Mouse (Mus musculus) spleen, postnatal 4 days (tissue): ENCODE results near the gene Apoh.
A peak's percentile ranks its signal among the peaks of the same experiment; 100 is the strongest.

Experiments
- DNase-seq, 2 experiments: peaks; one replicate each; pipeline ENCODE4 v3.0.0; 2022; ENCODE audit warnings: low spot score in 2 of 2

Gene Apoh

GRCm38 (mm10) chr11:108382664-108383063, 39.5 kb downstream of the Apoh start:
- no peak for DNase-seq

- DNase-seq = no peak
These were observed 41.9 kb downstream of the Apoh start for GRCm38 (mm10) chr11:108384920-108385665.

DNA sequence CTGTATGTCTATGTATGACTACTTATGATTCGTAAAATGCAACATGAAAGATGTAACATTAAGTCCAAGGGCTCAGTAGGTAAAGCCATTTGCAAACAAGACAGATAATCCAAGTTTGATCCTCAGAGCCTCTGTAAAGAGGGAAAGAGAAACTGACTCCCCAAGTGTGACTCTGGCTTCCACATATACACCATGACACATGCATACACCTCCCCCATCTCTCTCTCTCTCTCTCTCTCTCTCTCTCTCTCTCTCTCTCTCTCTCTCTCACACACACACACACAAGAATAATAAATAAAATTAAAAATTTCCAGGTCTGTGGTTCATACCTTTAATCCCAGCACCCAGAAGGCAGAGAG, 42.5 kb downstream of the Apoh start:
- DNase-seq = no peak

DNA sequence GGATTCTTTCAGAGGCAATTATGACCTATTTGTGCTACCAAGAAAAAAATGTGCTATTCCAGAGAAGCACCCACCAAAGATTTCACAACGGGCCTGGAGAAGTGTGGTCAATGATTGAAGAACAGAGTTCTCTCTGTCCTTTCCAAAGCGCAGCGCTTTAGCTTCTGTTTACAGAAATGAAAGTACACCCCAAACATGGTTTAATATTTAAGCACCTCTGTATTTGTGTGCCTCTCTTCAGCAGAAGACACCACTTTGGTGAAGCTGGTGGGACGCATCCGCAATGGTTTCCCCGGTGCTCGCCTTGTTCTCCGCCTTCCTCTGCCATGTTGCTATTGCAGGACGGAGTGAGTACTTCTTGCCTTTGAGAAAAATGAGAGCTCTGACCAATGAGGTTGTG, 51.9 kb downstream of the Apoh start:
- DNase-seq = no peak

DNA sequence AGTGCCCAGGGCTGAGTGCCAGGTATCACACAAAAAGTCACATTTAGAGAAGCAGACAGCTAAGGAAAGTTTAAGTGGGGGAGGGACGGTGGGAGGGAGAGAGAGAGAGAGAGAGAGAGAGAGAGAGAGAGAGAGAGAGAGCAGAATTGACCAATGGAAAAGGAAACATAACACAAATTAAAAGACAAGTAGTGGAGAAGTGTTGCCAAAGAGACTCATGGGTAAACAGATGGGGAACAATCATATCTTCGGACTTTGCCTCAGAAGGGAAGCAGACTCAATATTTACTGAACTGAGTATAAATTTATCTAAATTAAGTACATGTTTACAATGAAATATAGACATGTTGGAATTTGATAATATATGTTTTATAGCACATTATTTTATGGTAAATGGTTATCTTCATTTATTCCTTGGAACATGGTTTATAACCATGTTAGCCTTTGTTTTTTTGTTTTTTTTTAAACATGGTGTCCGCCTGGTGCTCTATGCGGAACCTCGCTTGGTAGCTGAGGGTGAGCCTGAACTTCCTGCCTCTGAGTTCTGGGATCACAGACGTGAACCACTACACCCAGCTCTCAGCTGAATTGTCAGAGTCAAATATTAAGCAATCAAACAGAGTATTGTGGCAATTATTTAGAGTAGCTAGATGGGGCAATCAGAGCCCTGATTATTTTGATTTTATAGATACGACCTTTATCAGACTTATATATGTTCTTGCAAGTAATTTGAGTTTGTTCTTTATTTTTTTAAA, 53.1 kb downstream of the Apoh start:
- no peak for DNase-seq

GRCm38 (mm10) chr11:108409876-108410644, 66.9 kb downstream of the Apoh start:
- DNase-seq = no peak

GRCm38 (mm10) chr11:108416360-108416759, 73.2 kb downstream of the Apoh start:
- DNase-seq = no peak

DNA sequence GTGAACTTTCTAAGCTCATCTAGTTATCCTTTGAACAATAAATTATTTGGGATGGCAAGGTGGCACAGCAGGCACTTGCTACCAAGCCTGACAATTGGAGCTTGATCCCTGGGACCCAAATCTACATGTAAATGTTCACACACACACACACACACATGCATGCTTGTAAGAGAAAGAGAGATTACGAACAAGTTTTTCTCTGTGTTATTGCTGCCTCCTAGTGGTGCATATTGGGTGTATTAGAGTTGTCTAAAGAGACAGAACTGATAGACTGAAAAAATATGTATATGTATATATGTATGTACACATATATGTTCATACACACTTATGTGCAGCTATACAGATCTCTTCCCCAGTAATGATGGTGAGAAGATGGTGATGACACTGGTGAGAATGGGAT, 75.4 kb downstream of the Apoh start:
- no peak for DNase-seq

DNA sequence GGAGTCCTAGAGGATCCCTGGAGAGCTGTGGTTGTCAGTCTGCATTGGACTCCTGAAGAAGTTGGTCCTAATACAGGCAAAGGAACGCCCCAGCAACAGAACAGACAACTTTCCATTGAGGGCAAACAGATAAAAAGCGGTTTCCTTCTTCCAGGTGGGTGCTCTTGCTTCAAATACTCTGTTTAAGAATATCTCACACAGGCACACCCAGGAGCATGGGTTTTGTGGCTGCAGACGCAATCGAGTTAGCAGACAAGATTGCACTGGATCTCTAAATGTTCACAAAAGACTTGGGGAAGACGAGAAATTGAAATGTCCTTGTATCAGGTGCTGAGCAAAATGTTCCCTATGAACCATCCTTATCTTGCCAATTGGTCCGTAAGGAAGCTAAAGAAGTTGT, 76.1 kb downstream of the Apoh start:
- DNase-seq = no peak

- DNase-seq = no peak
These were observed 77.6 kb downstream of the Apoh start for GRCm38 (mm10) chr11:108420751-108421150.

DNA sequence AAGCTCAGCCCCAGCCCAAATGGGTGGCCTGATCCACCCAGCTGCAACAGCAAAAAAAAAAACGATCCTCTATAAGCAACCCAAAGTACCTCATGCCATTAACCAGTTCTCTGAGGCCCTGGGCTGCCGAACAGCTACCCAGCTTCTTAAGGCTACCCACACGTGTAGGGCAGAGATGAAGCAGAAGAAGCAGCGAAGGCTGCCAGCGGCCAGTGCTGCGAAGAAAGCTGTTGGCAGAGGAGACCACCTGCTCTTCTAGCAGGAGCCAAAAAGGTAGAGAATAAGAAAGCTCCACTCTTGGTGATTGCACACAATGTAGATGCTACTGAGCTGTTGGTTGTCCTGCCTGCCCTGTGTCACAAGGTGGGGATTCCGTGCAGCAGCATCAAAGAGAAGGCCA, 80.1 kb downstream of the Apoh start:
- DNase-seq = no peak

DNA sequence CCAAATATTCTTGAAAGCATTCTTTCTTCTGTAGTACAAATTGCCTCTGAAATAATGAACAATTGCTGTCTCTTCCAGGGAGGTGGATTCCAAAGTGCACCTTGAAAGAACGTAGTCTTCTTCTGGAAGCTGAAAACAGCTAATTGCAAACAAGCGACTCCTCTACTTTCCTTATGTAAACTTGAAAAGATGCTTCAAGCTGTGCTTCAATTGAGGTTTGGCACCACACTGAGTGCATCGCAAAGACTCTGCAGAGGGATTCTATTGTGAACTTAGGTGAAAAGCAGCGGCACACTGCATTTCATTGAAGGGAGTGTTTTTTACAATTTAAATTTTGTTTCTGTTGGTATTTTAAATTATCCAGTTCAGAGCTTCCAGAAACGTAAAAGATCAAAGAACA, 81.0 kb downstream of the Apoh start:
- DNase-seq = no peak

DNA sequence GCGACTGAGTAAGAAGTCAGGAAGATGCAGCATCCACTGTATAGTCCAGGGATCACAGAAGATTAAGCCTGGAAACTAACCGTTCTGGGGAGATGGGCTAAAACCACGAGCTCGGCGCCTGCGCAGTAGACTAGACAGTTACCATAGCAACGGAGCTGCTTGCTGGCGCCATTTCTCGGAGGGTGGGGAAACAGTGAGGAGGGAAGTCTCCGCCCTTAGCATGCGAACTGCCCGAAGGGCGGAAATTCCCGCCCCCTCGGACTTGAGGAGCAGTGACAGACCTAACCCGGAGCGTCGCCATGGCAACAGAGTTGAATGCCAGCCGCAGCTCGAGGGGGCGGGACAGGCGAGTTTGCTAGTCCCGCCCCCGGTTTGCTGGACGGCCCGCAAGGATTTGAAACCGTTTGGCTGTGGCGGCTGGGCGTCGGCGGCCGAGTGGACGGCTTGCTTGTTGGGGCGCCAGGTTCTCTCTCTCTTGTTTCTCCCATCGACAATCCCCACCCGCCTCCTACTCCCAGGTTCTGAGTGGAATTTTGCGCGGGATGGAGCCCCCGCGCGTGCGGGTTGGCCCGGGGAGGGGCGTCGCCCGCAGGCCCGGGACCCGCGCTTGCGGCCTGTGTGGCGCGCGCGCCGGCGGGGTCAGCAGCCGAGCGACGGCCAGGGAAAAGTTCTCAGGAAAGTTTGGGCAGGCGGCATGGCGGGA, 81.9 kb downstream of the Apoh start, which contains the start of gene Cep112:
Gene Cep112, plus strand, starts transcription at position 304 of the 703 bp plus-strand sequence.
- DNase-seq = peak; percentile 82 to 87

DNA sequence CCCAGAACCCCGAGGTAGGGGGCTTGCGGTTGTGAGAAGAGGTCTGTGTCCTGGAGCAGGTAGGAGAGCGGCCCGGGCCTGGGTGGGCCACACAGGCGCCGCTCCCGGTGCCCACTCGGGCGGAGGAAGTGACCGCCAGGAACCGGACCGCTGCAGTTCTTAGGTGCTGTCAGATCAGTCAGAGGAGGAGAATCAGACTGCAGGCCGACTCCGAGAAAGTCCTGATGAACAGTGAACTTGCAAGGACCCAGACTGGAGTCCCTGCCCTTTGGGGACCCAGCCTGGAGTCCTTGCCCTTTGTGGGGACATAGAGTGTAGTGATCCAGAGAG, 82.4 kb downstream of the Apoh start:
- peak in 1 of 2 experiments; percentile 64 for DNase-seq

DNA sequence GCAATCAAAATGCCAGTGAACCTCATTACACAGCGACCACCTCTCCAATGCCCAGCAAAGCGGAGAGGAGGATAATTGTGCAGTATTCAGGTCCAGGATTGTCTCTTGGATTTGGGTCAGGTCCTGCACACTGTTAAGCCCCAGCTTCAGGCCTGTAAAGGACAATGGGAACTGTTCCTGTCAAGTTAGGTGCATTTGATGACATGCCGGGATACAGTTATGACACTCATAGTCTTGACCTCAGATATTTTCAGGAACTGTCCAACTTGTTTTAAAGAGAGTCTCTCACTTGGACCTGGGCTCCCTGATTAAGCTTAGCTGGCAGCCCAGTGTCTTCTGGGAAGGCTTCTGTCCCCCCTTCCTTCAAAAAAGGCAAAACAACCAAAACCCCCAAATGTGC, 82.9 kb downstream of the Apoh start:
- DNase-seq = no peak

- no peak for DNase-seq
These were observed 84.0 kb downstream of the Apoh start for GRCm38 (mm10) chr11:108427191-108427590.

DNA sequence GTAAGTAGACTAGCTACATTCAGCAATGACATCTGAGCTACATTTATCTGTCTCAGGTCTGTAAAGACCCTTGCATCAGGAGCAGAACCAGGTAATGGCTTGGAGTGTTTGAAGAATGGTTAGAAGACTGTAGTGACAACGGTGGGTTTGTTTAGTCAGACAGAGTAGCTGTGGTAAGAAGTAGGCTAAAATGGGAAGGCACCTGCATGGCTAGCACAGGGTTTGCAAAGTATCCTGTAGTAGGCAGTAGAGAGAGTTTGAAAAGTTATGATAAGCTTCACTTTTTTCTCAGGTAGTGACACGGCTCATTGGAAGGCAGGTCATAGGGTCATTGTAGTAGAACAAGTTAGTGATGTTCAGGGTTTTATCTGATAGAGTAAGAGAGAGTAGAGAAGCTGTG, 85.9 kb downstream of the Apoh start:
- no peak for DNase-seq

- no peak for DNase-seq
These were observed 100.9 kb downstream of the Apoh start for GRCm38 (mm10) chr11:108443893-108444563.

DNA sequence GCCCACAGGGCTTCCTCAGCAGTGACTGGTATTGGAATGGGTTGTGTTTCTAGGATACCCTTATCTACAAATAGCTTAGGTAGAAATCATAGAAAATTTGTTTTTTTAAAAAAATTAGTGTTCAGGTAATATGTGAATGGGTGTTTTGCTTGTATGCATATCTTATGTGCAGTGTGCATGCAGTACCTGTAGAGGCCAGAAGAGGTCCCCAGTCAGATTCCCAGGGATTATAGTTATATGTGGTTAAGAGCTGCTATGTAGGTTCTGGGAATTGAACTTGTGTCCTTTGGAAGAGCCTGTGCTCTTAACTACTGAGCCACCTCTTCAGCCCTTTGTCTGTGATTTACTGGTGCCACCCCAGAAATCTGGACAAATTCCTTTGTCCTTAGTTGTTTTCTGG, 104.0 kb downstream of the Apoh start:
- DNase-seq = no peak

DNA sequence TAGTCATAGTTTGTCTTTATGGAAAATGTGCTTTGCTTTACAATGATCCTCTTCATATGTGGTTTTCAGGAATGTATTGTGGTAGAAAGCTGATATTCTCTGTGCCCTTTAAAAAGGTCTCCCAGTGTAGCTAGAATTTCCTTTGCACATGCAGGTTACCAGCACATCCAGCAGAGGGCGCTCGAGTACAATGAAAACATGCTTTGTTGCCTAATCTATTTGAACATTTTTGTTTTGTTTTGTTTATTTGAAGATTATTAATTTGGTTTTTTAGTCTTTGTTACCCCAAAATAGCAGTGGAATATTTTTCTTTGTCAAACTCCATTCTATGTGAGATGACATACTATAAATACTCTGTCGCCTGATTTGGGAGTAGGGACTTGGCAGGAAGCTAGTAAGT, 106.7 kb downstream of the Apoh start:
- peak; percentile 42 to 86 for DNase-seq

DNA sequence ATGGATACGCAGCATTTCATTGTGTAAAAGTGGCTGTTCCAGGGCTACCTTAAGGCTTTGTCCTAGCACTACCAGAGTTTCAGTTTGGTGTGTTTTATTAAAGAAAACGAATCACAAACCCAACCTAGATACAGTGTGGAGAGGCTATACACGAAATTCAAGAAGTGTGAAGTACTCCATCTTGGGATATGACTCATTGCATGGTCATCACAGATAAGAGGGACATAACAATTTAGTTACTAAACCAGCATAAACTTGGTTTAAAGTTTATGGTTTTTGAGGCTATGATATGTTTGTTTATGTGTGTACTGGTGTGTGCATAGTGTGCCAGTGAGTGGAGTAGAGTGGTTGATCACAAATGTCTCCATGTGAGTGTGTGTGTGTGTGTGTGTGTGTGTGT, 116.4 kb downstream of the Apoh start:
- DNase-seq = no peak
